Mouse (Mus musculus) spleen, adult 2 months (tissue): ENCODE results near the gene Megf11. TPM values are rescaled to one million over a fixed set of nuclear protein-coding genes. Genes with fewer than 3 reads are reported as not detected.

Source experiments
- DNase-seq, 2 experiments: peaks; one replicate each; pipeline versions ENCODE4 v3.0.0 to v3.0.0-alpha.2; 2012 to 2021; ENCODE audit warnings: low spot score in 2 of 2, low read depth in 1 of 2
- H3K27ac ChIP-seq: fragments of 200-500 bp; 2 replicates; pipeline ENCODE4 v1.5.1; 2012; ENCODE audit warnings: low read length, inconsistent platforms; ENCODE audit not compliant: insufficient read depth
- H3K27me3 ChIP-seq: fragments of 200-500 bp; 2 replicates; pipeline ENCODE4 v1.6.1; 2012; ENCODE audit warnings: mild to moderate bottlenecking, moderate library complexity, low read length, inconsistent platforms; ENCODE audit not compliant: control insufficient read depth, insufficient read depth
- H3K36me3 ChIP-seq: fragments of 200-500 bp; 2 replicates; pipeline ENCODE4 v1.6.1; 2012; ENCODE audit warnings: mild to moderate bottlenecking, low read length, inconsistent platforms; ENCODE audit not compliant: control insufficient read depth, insufficient read depth
- H3K4me1 ChIP-seq: fragments of 200-500 bp; 2 replicates; pipeline ENCODE4 v1.6.1; 2011; ENCODE audit warnings: inconsistent platforms; ENCODE audit not compliant: control insufficient read depth, insufficient read depth, insufficient read length
- H3K4me3 ChIP-seq: fragments of 200-500 bp; 2 replicates; pipeline ENCODE4 v1.5.1; 2011; ENCODE audit warnings: mild to moderate bottlenecking, inconsistent platforms; ENCODE audit not compliant: insufficient read depth, insufficient read length; ENCODE audit errors: extremely low read depth
- CTCF ChIP-seq: fragments of 200-500 bp; IDR thresholded peaks from 2 replicates; pipeline ENCODE4 v1.5.1; 2011; ENCODE audit warnings: mild to moderate bottlenecking, inconsistent platforms; ENCODE audit not compliant: insufficient read depth, insufficient read length, insufficient replicate concordance; ENCODE audit errors: extremely low read depth
- POLR2A ChIP-seq: fragments of 200-500 bp; IDR thresholded peaks from 2 replicates; pipeline ENCODE4 v1.6.1; 2011; ENCODE audit warnings: low read depth, low read length, inconsistent platforms
- WGBS: fragments of 180-500 bp; shearing (Covaris S2); methylation state at CpG from one replicate; pipeline ENCODE4 v1.1.7; 2018; 5-methylcytosine and 5-hydroxymethylcytosine counted together
- polyA plus RNA-seq: library from polyadenylated mRNA; depleted of rRNA; stranded (reverse); fragments of >200 nt; gene quantifications from 2 replicates; pipeline ENCODE4 v1.2.3, GENCODE M21; 2012

The Megf11 gene
- polyA plus RNA-seq, 1 experiment: 1.0 TPM

DNA sequence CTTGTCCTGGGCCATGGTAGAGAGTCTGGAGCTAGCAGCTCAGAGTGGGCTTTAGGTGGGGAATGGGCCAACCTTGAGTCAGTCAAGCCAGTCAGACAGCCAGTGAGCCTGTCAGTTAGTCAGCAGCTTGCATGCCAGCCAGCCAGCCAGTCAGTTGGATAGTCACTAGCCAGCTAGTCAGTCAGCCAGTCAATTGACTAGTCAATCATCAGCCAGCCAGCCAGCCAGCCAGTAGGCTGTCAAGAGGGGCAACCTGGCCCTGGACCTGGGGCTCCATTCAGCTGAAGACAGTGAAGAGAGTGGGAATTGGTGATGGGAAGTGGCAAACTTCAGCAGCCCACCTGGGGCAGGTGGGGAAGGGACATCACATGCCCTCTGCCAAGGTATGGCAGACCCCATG lies 77.4 kb downstream of the Megf11 start:
- no peak for DNase-seq
- TF ChIP-seq POLR2A (no peak), CTCF (no peak)

DNA sequence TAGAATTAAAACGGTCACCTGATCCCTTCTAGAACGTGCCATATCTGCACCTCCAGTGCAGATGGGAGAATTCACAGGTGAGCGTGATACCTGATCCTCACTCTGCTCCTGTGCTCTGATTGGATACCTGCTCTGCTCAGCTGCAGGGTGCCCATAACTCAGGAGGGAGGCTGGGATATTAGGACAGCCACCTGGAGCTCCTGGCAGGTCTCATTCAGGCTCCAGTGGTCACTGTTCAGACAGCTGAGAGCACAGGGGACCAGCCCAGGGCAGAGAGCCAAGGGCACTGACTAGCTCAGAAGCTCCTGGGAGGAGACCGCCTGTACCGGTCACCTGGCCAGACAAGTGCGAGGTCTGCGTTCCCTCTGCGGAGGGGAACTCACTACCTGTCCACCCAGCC lies 80.7 kb downstream of the Megf11 start:
- H3K27me3 ChIP-seq: no peaks in the 10 kb centered on the region
- H3K4me3 ChIP-seq: no peak overlapping the region
- no peak for DNase-seq
- no peak overlapping the region for H3K27ac ChIP-seq
- TF ChIP-seq CTCF (no peak), POLR2A (no peak)
- H3K36me3 ChIP-seq: no peaks in the 10 kb centered on the region
- WGBS: 89% methylated on average over 8 of the region's 8 CpGs
- no peaks in the 10 kb centered on the region for H3K4me1 ChIP-seq

More for the DNA sequence above, 77.4 kb downstream of the Megf11 start:
- Histone ChIP-seq H3K4me1 (no peaks in the 10 kb centered on the region), H3K4me3 (no peak overlapping the region), H3K27ac (no peak overlapping the region), H3K36me3 (no peaks in the 10 kb centered on the region), H3K27me3 (no peaks in the 10 kb centered on the region)

DNA sequence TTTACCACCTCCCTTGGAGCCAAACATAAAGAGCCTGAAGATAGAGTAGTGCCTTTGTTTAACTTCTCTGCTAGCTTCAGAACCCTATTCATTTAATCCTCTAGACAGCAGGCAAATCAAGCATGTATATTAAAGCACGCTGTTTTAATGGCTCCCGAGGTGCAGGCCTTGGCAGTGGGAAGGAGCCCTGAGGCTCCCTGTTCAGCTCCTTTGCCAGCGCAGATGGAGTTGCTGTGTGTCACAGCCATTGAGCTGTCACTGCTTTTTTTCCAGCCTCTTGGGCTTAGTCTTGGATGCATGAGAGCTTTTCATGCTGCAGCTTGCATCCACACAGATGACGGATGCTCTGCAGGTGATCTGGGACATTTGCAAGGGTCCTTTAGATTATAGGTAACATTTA lies 81.1 kb downstream of the Megf11 start:
- DNase-seq: no peak
- Histone ChIP-seq H3K4me3 (no peak overlapping the region), H3K27ac (no peak overlapping the region), H3K27me3 (no peaks in the 10 kb centered on the region), H3K36me3 (no peaks in the 10 kb centered on the region), H3K4me1 (no peaks in the 10 kb centered on the region)
- 89% methylated on average over 4 of the region's 4 CpGs for WGBS
- TF ChIP-seq POLR2A: no peak
- no peak for TF ChIP-seq CTCF

DNA sequence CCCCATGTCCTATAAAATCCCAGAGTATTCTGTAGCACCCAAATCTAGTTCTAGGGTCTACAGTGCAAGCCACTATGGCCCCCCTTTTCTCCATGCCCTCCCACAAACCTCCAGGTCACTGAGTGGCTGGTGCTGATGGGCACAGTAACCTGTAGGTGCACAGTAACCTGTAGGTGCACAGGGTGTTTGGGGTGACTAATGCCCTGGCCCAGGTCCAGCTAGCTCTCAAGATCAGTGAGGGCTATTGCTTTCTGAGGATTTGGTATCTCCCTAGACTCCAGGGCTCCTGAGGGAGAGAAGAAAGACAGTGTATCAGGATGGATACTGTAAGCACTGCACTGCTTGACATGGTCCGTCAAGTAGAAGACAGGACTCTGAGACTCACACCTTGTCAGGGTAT lies 85.4 kb downstream of the Megf11 start:
- H3K27me3 ChIP-seq: no peaks in the 10 kb centered on the region
- no peak overlapping the region for H3K4me3 ChIP-seq
- DNase-seq: no peak
- TF ChIP-seq CTCF (no peak), POLR2A (no peak)
- H3K4me1 ChIP-seq: no peaks in the 10 kb centered on the region
- 86% methylated on average over 1 of the region's 1 CpGs for WGBS
- no peaks in the 10 kb centered on the region for H3K36me3 ChIP-seq
- H3K27ac ChIP-seq: no peak overlapping the region

DNA sequence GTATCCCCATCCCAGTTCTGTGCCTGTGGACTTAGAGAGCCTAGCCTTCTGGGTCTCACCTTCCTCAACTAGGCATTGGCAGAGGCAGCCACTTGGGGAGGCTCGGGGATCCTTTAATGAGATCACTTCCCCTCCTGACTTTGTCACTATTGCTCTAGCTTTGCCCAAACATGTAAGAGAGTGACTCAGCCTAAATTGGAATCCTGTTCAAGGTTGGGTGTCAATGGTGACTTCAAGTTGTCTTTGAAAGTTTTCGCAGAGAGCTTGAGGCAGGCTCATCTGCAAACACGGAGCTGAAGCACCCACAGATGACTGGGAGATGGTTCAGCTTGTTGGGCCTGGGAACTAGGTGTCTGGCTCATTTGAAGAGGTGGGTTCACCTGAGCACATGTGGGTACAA lies 85.9 kb downstream of the Megf11 start:
- Histone ChIP-seq H3K27me3 (no peaks in the 10 kb centered on the region), H3K36me3 (no peaks in the 10 kb centered on the region)
- WGBS: 71% methylated on average over 3 of the region's 3 CpGs

DNA sequence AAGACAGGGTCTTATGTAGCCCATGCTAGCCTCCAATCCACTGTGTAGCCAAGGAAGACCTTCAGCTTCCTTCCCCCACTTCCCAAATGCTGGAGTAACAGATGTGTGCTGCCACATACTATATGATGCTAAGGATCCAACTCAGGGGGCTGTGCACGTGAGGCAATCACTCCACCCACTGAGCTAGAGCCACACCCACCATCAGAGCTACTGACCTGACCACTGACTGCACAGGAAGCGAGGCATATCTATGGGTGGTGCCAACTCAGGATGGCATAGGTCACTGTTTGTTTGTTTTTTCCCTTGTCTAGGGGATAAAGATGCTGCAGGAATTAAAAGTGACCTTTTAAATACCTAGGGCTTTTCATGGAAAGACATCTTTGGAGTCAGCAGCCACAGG lies 86.7 kb downstream of the Megf11 start:
- Histone ChIP-seq H3K4me3 (no peak overlapping the region), H3K4me1 (no peaks in the 10 kb centered on the region), H3K27me3 (no peaks in the 10 kb centered on the region), H3K27ac (no peak overlapping the region), H3K36me3 (no peaks in the 10 kb centered on the region)
- 51% methylated on average over 2 of the region's 2 CpGs for WGBS
- TF ChIP-seq CTCF (no peak), POLR2A (no peak)
- DNase-seq: no peak

More for the DNA sequence above, 85.9 kb downstream of the Megf11 start:
- Histone ChIP-seq H3K27ac (no peak overlapping the region), H3K4me1 (no peaks in the 10 kb centered on the region), H3K4me3 (no peak overlapping the region)
- no peak for DNase-seq
- TF ChIP-seq CTCF (no peak), POLR2A (no peak)

DNA sequence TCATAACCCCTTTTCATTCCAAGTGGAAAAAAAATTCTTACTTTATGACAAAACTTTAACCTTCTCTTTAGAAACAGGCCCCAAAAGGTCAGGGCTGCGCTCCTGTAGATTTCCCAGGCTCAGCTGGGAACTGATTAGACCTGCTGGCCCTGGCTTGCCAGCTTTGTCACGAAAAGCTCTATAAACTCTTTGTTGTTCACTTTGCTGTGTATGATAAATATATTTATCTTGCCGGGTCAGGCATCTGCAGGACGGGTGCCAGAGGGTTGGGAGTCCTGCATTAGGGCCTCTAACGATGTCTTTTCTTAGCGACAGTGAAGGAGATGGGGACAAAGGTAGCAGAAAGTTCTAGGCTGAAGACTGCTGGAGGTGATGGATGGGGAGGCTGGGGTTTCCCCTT lies 87.3 kb downstream of the Megf11 start:
- TF ChIP-seq POLR2A: no peak
- no peak for TF ChIP-seq CTCF
- 29% methylated on average over 6 of the region's 6 CpGs for WGBS
- H3K4me1 ChIP-seq: no peaks in the 10 kb centered on the region
- no peak for DNase-seq
- H3K27me3 ChIP-seq: no peaks in the 10 kb centered on the region
- no peaks in the 10 kb centered on the region for H3K36me3 ChIP-seq
- no peak overlapping the region for H3K27ac ChIP-seq
- no peak overlapping the region for H3K4me3 ChIP-seq
